Mouse (Mus musculus): ENCODE results near the gene Smyd3.

DNA sequence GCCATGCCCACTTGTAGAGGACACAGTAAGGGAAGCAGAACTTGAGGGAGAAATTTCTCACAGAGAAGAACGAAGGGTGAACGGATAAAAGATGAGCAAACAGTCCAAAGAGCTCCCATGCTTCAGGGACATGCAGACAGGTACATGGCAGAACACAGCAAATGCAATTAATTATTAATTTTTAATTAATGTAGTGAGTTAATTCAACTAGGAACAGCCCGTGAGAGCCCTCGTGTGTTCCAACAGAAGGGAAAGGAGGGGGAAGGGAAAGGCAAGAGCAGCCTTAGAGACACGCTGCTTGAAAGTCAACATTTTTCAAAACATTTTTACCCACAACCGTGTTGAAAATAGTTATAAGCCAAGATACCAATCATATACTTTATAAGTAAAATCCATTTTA, 163.6 kb downstream of the Smyd3 start:
- TF ChIP-seq CTCF (IDR thresholded peaks at IDR 0.05; ENCODE audit: insufficient read depth, low read depth, low read length) (no peak), POLR2A (IDR thresholded peaks at IDR 0.05; ENCODE audit: insufficient read depth, low read depth, low read length) (no peak)

Measured in olfactory bulb, adult 2 months (tissue).